Mouse (Mus musculus) bone marrow, adult 2 months (tissue): ENCODE data around the gene Cpm.

Experiments used
- CTCF ChIP-seq: fragments of 200-500 bp; IDR thresholded peaks from 2 replicates; pipeline ENCODE4 v1.5.1; 2011; ENCODE audit warnings: low read length, control low read depth; ENCODE audit not compliant: control insufficient read depth, insufficient read depth
- POLR2A ChIP-seq: fragments of 200-500 bp; IDR thresholded peaks from 2 replicates; pipeline ENCODE4 v1.6.1; 2011; ENCODE audit warnings: low read depth, mild to moderate bottlenecking, control low read depth, low read length, borderline replicate concordance; ENCODE audit not compliant: control insufficient read depth

- TF ChIP-seq CTCF: peak; percentile 16; the same call in 1 of the 2 replicates
- TF ChIP-seq POLR2A: no peak
These were observed 7.9 kb downstream of the Cpm start for GRCm38 (mm10) chr10:117637062-117637744.
